Mouse (Mus musculus): ENCODE measurements at regions not wholly inside any gene's neighbourhood (a gene's known extent, or its start where the extent isn't known, plus 50 kb on each side); places are given as distances from the start of the nearest gene placed in this dataset.

DNA sequence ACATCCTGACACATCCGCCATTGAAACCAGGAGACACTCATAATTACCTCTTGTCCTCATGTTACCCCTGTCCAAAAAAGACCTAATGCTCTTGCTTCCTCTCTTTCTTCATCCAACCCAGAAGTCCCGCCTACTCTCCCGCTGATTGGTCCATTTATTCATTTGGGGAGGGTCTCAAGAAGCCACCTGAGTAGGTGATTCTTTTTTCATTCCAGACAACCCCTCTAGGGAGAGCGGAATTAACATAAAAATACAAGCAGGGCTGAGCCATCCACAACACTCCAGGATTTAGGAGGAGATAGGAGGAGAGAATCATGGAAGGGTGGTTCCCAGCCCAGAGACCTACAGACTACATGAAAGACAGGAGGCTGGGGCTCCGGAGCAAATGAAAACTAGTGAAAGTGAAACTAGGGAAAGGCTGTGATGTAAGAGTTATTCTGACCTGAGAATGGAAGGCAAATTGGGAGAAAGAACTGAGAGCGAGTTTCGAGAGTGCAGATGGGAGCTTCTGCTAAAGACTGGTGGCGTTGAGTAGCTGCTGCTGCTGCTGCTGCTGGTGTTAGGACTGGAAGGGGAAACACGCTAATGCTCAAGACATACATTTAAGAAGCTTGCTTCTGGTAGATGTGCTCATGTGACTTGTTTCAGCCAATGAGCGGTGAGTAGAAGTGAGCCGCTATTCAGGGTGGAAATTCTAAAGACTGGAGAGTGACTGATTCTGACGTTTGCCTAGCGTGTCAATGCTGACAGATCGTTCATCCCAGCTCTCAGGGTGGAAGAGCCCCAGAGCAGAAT is 55.0 kb upstream of the Mmp2 start:
- H3K4me2 ChIP-seq, result no peak overlapping the region
- no peaks in the 10 kb centered on the region for H3K36me3 ChIP-seq
- WGBS, result 64% methylated on average over 14 of the region's 14 CpGs
- no peak overlapping the region for H3K9ac ChIP-seq
- H3K27ac ChIP-seq, result no peak overlapping the region
- no peaks in the 10 kb centered on the region for H3K9me3 ChIP-seq
- H3K4me3 ChIP-seq, result no peak overlapping the region
- no peaks in the 10 kb centered on the region for H3K27me3 ChIP-seq
- ATAC-seq (ENCODE audit: insufficient number of reproducible peaks, insufficient read depth, low FRiP score, low TSS enrichment, low read depth), result no peak
- H3K4me1 ChIP-seq, result peaks cover 8% of the 10 kb centered on the region; the same call in 1 of the 2 replicates

DNA sequence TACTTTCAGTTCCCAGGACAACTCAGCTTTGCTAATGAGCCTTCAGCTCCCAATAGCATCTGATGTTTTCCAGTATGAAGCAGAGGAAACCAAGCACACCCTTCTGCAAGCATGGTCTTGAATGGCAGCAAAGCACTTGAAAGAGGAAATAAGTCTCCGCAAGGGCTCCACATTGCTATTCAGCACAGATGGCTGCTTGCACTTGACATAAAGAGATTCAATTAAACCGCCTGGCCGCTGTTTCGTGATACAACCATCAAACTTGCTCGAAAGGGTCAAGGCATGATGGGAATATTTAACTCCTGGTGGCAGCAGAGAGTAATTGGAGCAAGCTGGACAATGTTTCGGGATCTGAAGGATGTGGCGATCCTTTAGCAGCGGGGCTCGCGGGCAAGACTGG is 54.3 kb upstream of the Mmp2 start:
- WGBS, result 75% methylated on average over 10 of the region's 10 CpGs
- Histone ChIP-seq H3K9me3 (no peaks in the 10 kb centered on the region), H3K4me1 (peaks cover 4% of the 10 kb centered on the region; the same call in 1 of the 2 replicates), H3K36me3 (no peaks in the 10 kb centered on the region), H3K9ac (no peak overlapping the region), H3K27ac (no peak overlapping the region), H3K4me2 (no peak overlapping the region), H3K4me3 (no peak overlapping the region), H3K27me3 (no peaks in the 10 kb centered on the region)
- no peak for ATAC-seq (ENCODE audit: insufficient number of reproducible peaks, insufficient read depth, low FRiP score, low TSS enrichment, low read depth)

DNA sequence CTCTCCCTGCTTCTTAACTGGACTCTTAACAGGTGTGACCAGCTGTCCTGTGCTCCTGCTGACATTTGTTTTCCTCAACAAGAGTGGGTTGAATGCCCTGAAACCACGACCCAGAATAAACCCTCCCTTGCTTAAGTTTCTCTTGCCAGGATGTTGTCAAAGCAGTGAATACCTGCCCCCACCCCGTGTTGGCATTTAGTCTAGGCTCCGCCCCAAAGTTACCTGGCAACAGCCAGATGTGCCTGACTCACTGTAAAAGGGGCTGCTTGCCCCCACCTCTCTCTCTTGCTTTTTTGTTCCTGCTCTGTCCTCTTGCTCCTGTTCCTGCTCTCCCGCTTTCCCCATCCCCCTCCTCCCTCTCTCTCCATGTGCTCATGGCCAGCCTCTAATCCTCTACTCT is 51.9 kb upstream of the Mmp2 start:
- WGBS, result 50% methylated on average over 4 of the region's 4 CpGs
- no peaks in the 10 kb centered on the region for H3K27me3 ChIP-seq
- H3K36me3 ChIP-seq, result no peaks in the 10 kb centered on the region
- peaks cover 3% of the 10 kb centered on the region; the same call in 1 of the 2 replicates for H3K4me1 ChIP-seq
- H3K4me3 ChIP-seq, result no peak overlapping the region
- H3K27ac ChIP-seq, result no peak overlapping the region
- H3K9ac ChIP-seq, result no peak overlapping the region
- no peak for ATAC-seq (ENCODE audit: insufficient number of reproducible peaks, insufficient read depth, low FRiP score, low TSS enrichment, low read depth)
- no peaks in the 10 kb centered on the region for H3K9me3 ChIP-seq
- no peak overlapping the region for H3K4me2 ChIP-seq

DNA sequence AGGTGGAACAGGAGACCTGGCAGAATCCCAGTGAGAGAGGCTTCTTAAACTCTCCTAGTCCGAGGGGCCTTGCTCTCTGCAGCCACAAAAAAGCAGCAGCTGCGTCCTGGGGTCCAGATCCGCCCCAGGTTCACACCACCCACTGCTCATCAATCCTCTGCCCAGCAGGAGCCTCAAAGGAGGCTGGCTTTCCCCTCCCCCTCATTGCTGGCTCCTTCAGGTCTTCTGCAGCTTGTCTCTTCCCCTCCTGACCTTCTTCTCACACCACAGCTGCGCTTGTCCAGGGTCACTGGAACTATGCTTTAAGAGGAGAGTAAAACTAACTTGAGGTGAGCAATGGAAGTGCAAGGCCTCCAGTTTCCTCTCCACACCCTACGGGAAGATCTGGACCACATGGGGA is 50.0 kb upstream of the Mmp2 start:
- no peak for ATAC-seq (ENCODE audit: insufficient number of reproducible peaks, insufficient read depth, low FRiP score, low TSS enrichment, low read depth)
- H3K4me2 ChIP-seq, result no peak overlapping the region
- no peaks in the 10 kb centered on the region for H3K27me3 ChIP-seq
- H3K9ac ChIP-seq, result no peak overlapping the region
- no peaks in the 10 kb centered on the region for H3K9me3 ChIP-seq
- 42% methylated on average over 5 of the region's 5 CpGs for WGBS
- H3K36me3 ChIP-seq, result no peaks in the 10 kb centered on the region
- H3K4me1 ChIP-seq, result peaks cover 3% of the 10 kb centered on the region; the same call in 1 of the 2 replicates
- no peak overlapping the region for H3K27ac ChIP-seq
- no peak overlapping the region for H3K4me3 ChIP-seq
